Mouse (Mus musculus): ENCODE results near the gene Gm13769. TPM values are rescaled to one million over a fixed set of nuclear protein-coding genes. Genes with fewer than 3 reads are reported as not detected.
"Not testable (repeated sequence)": the region's sequence is repeated elsewhere in the genome, so short reads cannot be mapped to it uniquely, and the experiment has no call there.

Gene Gm13769
- total RNA-seq (2021), result not detected
- long read RNA-seq, experiment 1, result 0 reads
- long read RNA-seq, experiment 2, result 0 reads

- DNase-seq (ENCODE audit: low spot score in 2 of 2), result not testable (repeated sequence)
These were observed at the start of gene Gm13769 for GRCm38 (mm10) chr2:90321900-90322299. Gm13769 (plus strand) TSS chr2:90322200.

DNA sequence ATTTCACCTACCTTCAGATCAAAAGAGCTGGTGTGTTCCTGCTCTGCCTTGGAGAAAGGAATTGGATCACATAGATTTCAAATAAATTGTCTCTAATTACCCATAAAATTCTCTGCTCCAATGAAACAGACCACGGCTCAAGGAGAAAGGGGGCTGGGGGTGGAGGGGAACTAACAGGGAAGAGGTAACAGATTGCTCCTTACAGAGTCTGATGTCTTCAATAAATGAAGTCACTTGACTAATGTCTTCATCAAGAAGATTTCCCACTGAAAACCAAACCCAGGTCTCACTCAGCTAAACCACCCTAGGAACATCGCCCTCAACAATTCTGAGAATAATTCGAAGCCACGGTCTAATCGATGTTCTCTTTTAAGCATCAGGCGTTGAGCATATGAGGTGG is 29.3 kb upstream of the Gm13769 start, which contains the start of gene Olfr1272:
Gene Olfr1272, minus strand, starts transcription at position 101 of the 400 bp plus-strand sequence.
- DNase-seq (ENCODE audit: low spot score in 2 of 2), result no peak

DNA sequence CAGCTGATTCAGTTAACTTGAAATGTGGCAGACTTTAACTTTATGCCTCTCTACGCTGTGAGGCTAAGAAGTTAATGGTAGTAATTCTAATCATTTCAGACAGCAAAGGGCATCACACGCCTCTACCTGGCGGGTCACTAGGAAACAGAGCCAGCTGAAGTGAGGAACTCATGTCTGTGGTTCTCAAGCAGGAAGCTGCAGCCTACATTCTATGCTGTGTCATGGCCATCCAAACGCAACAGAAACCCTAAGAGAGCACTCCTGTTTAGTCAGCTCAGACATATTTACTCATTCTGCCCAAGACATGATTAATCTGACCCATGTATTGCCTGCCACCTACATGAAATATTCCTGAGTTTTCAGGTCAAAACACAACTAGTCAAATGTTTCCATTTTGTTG is 24.7 kb downstream of the Gm13769 start:
- not testable (repeated sequence) for DNase-seq (ENCODE audit: low spot score in 2 of 2)

DNA sequence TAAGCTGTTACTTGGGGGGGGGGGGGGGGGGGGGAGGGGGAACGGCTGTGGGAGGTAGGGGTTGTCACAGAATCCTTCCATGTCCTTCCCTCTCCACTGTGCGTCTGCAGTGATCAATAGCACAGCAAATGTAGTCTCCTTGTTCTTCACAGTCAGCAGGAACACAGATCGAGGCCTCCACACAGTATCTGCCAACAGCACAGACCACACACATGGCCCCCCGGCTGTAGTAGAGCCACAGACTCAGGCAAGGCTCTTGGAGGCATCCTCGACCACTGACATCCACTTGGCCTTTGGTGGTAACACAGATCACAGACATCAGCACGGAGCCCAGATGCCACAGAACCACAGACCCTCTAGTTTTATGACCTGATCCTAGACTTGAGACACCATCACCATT is 29.0 kb downstream of the Gm13769 start:
- not testable (repeated sequence) for DNase-seq (ENCODE audit: low spot score in 2 of 2)

GRCm38 (mm10) chr2:90351540-90351939 is 29.5 kb downstream of the Gm13769 start:
- DNase-seq (ENCODE audit: low spot score in 2 of 2), result not testable (repeated sequence)

GRCm38 (mm10) chr2:90359229-90359628 is 37.2 kb downstream of the Gm13769 start:
- DNase-seq (ENCODE audit: low spot score in 2 of 2), result not testable (repeated sequence)

GRCm38 (mm10) chr2:90360199-90360598 is 38.2 kb downstream of the Gm13769 start:
- DNase-seq (ENCODE audit: low spot score in 2 of 2), result not testable (repeated sequence)

Other genes with a start within 250 kb of the Gm13769 start
- not detected for gene Olfr1269, start 200.8 kb upstream of the Gm13769 start, total RNA-seq (2021)
- not detected for gene Olfr32, start 179.9 kb upstream of the Gm13769 start, total RNA-seq (2021)
- not detected for gene Olfr1270, start 169.1 kb upstream of the Gm13769 start, total RNA-seq (2021)
- gene Olfr1506, start 97.7 kb upstream of the Gm13769 start, total RNA-seq (2021), result under 1 TPM in 1 of 2 experiments, not detected in 1; 0.13 TPM
- not detected for gene Olfr142, start 64.6 kb upstream of the Gm13769 start, total RNA-seq (2021)
- not detected for gene Olfr1271, start 51.2 kb upstream of the Gm13769 start, total RNA-seq (2021)
- gene Olfr1272, start 29.4 kb upstream of the Gm13769 start, total RNA-seq (2021), result not detected
- gene Olfr1274-ps, start 76.5 kb downstream of the Gm13769 start, total RNA-seq (2021), result not detected